In the genomic region with DNA sequence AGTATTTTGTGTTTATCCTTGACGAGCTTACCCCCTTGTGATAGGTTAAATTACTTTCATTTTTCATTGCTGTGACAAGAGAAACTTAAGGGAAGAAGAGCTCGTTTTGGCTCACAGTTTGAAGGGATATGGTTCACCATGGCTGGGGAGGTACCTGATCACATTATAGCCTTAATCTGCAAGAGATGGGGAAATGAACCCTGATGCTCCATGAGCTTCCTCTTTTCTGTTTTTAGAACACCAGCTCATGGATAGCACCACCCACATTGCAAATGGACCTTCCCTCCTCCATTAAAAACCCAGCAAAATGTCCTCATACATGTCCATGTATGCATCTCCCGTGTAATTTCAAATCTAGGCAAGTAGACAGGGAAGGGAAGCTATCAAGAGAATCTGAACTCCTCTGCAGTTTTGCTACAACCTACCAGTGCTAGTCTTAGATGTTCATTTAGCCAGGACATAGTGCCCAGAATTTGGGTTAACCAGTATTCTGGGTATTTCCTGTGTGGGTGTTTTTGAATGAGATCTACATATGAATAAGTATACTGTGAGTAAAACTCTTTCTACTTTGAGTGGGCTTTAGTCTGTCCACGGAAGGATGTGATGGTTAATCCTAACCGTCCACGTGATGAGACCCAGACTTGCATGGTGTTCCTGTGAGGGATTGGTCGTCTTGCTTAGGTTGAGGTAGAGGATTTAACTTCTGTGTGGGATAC, we compare ENCODE assay signal across 16 mouse cellular contexts.
"Had no signal": no experiment of that assay in that cellular context is flagged by ENCODE, and none has a peak within 500 bp of the region (broad histone marks: within the 10 kb centered on the region; RNA-seq: fewer than 3 reads in every experiment).

No protein-coding gene starts in this region.

- DNase-seq: kidney, adult 18-20 months; kidney, adult 9 months; kidney, postnatal 14 days; kidney, postnatal 4 days; liver; lung, adult 18-20 months; lung, postnatal 14 days; lung, postnatal 4 days; right cerebral cortex, adult 18-20 months; right cerebral cortex, postnatal 14 days; right cerebral cortex, postnatal 4 days; thymus, adult 2 months; thymus, postnatal 25 days had no signal

- ATAC-seq: liver, embryonic 12.5 days; midbrain, embryonic 13.5 days; midbrain, embryonic 16.5 days had no signal
